Mouse (Mus musculus) myocyte (in vitro differentiated cells): ENCODE measurements around the gene Itgae.

Experiments
- E2F4 ChIP-seq: IDR thresholded peaks from one replicate; pipeline ENCODE4 v1.6.1; 2011; ENCODE audit warnings: mild to moderate bottlenecking, control low read depth, moderate library complexity; ENCODE audit not compliant: insufficient read depth
- MAX ChIP-seq: IDR thresholded peaks from one replicate; pipeline ENCODE4 v1.6.1; 2011; ENCODE audit warnings: low read depth, mild to moderate bottlenecking, control low read depth
- TCF12 ChIP-seq: IDR thresholded peaks from one replicate; pipeline ENCODE4 v1.6.1; 2011; ENCODE audit warnings: mild to moderate bottlenecking, control low read depth; ENCODE audit not compliant: poor library complexity, insufficient read depth, severe bottlenecking

DNA sequence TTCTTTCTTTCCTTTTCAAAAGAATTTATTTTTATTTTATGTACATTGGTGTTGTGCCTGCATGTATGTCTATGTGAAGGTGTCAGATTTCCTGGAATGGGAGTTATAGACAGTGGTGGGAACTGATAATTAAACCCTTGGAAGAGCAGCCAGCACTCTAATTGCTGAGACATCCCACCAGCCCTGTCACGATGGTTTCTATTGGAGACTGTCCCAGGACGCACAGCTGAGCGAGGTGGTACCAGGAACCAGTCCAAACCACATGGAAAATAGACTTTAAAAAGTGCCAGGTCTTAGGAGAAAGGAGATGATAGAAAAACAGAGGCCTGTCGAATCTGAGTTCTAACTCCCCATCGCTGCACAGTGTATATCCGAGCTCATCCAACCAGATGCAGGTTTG, 64.7 kb downstream of the Itgae start:
- no peak for TF ChIP-seq E2F4
- no peak for TF ChIP-seq TCF12
- TF ChIP-seq MAX = no peak
